Mouse (Mus musculus) naive thymus-derived CD4-positive, alpha-beta T cell, adult 2 months (primary cell): ENCODE measurements around the gene Mia2.
A peak's percentile ranks its signal among the peaks of the same experiment; 100 is the strongest.

Source experiments
- DNase-seq: peaks from one replicate; pipeline ENCODE4 v3.0.0-alpha.2; 2011; ENCODE audit warnings: low read depth

Mia2 gene

DNA sequence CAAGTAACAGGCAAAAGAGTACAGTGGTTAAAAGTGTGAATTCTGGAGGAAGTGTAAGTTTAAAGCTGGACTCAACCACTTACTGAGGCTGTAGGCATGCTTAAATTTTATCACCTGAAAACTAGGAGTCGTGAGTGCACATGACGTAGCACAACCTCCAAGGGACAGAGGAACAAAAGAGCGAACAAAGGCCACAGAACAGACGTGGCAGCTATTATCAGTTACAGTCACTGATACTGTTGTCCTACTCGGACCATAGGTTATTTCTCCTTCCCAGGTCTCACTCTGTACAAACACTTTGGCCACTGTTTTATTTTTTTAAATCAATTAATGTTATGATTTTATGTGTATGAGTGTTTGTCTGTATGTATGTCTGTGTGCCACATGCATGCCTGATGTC lies 9.2 kb downstream of the Mia2 start:
- no peak for DNase-seq

DNA sequence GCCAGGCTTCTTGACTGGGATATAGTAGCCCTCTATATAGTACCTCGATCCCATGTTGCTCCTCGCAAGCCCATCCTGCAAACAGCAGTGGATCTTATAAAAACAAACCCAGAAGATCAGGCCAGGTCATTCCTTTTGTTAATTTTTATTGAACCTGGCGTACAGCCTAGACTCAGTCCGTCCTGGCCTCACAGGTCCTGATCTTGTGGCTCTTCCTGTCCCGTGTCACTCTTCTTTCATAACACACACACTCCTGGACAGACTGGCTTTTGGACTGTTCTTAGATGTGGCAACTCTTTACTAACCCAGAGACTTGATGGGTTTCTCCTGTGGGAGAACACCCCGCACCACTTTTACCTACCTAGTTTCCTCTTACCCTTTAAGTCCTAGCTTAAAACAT lies 10.3 kb downstream of the Mia2 start:
- no peak for DNase-seq

DNA sequence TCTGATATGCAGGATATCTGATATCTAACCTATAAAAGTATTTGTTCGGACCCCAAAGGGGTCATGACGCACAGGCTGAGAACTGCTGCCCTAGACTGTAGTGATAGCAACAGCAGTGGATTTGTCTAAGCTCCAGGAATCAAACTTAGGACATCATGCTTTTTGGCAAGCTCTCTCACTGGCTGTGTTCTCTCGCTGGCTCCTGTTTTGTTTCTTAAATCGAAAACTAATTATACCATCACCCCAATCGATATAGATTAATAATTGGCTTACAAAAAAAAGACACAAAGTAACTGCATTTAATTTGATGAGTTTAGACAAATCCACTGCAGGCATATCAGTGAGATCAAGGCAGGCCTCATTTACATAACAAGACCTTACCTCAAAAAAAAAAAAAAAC lies 10.9 kb downstream of the Mia2 start:
- DNase-seq: no peak

DNA sequence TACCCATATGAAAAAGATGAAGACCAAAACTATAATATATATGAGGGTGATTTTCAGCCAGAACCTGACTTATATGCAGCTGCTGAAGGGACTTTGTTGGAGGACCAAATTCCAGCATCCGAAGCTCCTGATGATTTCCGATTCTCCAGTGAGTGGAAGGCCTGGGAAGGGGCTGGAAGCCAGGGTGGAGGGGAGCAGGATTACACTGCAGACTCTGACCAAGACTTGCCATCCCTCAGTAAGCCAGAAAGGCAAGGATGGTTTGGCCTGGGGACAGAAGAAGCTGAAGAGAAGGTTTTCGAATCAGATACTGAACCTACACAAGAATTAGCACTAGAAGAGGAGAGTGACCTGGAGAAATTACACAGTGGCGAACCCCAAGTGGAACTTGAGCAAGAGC lies 12.3 kb downstream of the Mia2 start:
- no peak for DNase-seq

DNA sequence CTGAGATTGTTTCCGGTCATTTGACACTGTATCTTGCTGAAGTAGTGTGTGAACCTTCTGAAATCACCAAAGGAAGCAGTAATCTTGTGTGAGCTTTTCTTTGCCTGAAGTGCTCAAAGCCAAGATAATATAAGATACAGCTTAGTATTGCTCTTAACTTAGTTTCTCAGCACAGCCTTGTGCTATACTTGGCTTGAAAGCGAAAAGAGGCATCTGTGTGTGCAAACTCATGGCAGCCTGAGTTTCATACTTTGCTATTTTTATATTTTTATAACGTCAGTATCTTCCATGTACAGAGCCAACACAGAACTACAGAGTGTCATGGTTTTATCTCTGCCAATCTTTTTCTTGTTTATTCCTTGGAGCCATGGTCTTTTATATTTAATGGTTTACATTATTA lies 21.6 kb downstream of the Mia2 start:
- no peak for DNase-seq

DNA sequence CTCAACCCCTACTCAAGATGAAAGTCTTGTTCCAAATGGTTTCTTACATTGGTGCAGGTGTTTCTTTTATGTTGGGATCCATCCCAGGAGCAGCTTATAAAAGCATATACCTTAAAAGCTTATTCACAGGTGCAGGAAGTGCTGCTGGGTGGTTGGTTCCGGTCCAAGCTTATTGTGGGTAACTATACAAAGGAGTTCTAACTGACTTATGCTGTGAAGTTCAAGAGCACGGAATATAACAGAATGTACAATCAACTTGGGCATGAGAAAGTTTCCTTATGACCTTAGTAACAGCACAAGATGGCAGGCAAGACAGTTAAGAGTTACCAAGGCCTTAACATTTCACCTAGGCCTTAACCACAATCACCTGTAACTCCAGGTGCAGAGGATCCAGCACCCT lies 29.8 kb downstream of the Mia2 start:
- peak; percentile 39 for DNase-seq

DNA sequence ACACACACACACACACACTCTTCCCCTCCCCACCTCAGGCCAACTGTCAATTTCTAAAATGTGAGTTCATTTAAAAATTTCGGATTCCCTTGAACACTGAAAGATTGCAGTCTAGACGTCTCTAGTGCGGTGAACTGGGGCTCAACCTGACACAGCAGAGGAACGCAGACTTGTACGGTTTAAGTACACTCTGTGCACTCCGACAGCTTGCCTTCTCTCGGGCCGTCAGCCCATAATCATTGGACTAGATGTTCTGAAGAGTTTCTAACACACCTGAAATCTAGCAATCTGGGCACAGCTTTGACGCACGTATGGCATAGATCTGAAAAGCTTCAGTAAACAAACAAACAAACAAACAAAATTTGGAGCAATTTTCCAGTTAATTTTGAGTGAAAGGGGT lies 32.9 kb downstream of the Mia2 start:
- DNase-seq: no peak

DNA sequence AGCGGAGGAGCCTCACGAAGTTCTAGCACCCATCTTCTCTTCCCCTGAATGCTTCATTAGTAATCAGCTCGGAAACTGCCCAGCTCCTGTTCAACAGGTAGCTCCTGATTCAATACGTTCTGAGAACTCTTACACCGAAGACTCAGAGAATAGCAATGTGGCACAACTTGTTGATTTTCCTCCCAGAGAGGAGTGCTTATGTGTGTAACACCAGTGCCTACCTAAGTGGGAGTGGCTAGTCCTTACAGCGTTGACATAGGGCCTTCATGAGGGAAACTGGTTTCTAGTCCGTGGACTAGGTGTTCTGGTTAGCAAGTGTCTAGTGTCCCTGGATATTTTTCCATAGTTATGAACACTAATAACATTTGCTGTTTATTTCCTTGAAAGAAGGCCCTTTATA lies 33.4 kb downstream of the Mia2 start:
- peak; percentile 49 for DNase-seq

DNA sequence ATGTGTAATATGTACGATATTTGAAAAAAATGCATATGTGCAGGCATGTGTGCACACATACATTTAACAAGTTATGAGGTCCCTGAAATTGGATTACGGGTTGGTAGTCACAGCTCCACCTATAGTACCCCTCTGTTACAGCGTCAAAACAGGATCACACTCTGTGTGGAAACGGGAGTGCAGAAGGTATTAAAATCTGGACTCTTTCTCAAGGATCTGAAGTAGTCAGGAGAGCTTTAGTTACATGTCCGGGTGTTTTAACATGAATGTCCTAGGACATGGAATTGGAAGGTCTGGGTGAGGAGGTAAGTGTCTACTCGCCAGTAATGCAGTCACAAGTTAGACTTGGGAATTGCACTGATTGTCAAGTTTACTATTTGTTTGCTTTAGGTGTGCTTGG lies 34.0 kb downstream of the Mia2 start:
- peak; percentile 53 for DNase-seq

DNA sequence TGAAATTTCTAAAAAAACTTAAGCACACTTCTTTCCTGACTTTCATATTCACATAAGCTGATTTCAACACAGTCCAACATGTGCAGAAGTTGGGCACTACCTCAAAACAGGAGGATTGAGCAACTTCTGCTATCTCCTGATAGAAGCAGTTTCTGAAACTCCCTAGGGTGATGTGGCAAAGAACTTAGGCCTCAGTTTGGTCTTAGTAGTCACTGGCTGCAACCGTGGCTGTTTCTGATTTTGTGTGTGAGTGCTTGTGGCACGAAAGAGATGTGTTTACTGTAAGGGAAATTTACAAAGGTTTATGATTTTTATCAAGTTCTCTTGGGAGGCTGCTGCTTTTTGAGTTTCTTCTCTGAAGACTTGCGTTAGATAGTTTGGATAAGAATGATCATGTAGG lies 34.6 kb downstream of the Mia2 start:
- DNase-seq: peak; percentile 61

DNA sequence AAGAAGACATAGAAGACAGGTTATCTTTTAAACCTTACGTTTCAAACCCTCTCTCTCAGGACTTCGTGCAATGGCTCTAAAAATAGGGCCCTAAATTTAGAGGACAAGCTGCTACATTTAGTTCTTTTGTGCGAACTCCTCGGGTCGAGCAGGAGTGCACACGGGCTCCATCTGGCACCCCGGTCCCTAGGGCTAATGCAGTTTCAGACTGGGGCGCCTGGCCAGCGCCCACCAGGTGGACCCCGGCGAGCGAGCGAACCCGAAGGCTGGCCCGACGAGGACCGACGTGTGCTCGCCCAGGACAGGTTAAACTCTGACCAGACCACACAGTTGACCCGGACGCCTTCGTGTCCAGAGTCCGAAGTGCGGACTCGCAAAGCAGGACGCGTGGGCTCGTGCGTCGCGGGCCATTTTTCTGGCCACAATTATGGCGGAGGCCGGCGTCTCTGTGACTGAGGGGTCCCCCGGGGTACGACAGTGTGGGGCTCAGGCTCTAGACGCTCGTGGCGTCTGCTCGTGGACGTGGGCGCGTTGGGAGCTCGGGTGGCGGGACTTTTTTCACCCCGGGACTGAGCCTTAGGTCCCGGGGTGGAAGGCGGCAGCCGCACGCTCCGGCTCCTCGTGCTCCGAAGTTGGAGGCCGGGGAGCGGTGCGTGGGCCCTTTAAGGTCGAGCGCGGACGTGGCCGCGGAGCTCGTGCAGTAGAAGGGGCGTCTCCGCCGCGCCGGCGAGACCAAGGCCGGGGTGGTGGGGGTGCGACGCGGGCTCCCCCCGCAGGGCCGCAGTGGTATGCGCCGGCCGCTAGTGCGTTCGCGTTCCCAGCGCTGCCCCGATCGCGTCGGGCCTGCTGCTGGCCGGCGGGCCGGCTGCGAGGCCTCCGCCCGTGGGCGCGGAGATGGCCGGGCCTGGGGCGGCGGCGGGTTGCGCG lies 35.3 kb downstream of the Mia2 start:
- DNase-seq: peak; percentile 95

DNA sequence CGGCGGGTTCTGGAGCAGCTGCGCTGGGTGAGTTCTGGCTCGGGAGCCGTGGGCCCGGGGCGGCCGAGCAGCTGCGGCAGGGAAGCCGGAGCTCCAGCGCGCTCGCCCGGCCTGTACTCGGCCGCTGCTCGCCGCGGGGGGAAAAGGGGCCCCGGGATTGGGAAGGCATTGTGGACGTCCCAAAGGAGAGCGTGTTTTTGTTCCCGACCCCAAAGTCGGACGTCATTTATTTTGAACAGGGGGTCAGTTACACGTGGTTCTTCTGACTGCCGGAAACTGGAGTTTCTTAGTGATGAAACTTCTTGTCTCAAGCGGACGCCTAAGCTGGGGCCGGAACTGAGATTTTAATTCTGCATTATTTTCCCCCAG lies 36.0 kb downstream of the Mia2 start:
- no peak for DNase-seq

DNA sequence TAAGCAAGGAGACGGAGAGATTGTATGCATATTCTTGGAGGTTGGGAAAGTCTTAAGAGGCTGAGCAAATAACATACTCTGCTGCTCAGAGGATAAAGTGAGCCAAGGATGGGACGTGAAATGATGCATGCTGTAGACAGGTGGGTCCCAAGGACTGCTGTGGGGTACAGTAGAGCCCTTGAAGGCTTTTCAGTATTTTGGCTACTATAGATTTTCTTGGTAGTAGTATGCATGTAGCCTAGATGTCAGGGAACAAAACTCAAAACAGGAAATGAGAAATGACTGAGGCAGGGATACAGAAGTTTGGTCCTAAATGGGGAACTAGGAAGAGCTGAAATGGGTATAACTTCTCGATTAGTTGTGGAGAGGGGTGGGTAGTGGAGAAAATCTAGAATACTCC lies 36.9 kb downstream of the Mia2 start:
- DNase-seq: peak; percentile 29

DNA sequence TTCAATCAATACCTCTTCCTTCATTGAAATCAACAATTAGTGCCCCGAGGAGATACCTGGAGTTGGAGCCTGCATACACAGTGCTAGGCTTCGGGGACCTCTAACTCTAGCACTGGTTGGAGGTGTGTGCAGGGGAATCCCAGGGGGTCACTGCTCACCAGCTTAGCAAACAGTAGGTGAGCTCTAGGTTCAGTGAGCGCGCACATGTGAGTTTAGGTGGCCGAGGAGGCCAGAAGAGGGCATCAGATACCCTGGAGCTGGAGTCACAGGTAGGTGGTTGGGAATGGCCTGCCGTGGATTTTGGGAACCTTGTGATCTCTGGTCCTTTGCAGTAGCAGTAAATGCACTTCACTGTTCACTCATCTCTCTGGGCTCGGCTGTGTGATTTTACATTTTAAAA lies 37.3 kb downstream of the Mia2 start:
- peak; percentile 26 for DNase-seq

DNA sequence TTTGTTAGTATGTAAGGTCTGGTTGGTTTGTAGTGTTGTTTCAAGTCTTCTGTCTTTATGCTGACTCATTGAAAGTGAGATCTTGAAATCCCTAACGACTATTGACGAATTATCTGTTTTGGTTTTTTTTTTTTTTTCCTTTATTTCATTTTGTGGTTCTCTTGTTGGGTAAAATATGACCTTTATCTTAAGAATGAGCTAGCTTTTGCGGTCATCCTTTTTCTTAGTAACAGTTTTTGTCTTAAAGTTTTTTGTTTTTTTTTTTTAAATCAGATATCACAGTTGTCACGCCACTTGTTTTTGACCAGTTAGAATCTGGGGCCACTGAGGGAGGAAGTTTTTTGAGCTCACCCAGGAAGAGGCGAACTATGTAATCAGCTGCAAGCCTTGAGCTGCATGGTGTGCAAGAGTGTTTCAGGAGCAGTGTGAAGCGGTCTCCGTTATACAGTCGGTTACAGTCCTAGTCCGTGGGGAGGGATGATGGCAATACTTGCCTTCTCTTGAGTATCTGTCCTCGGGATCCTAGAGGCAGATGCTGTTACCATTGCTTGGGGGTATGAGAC lies 37.9 kb downstream of the Mia2 start:
- peak; percentile 44 for DNase-seq

DNA sequence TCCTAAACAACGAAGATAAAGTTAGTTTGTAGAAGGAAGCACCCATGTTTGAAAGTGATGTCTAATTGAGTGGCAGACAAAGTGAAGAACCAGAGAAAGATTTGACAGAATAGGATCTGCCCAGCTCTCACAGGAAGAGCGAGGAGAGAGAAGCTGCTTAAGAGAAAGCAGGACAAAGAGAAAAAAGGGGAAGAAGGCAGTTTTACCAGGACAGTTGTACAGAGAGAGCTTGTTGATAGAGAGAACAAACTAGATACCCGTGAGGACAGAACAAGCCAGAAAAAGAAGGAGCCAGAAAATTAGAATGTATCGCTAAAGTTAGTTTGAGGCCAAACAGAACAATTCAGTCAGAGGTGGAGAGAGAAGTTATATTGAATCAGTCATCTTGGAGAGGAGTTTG lies 39.5 kb downstream of the Mia2 start:
- DNase-seq: no peak

DNA sequence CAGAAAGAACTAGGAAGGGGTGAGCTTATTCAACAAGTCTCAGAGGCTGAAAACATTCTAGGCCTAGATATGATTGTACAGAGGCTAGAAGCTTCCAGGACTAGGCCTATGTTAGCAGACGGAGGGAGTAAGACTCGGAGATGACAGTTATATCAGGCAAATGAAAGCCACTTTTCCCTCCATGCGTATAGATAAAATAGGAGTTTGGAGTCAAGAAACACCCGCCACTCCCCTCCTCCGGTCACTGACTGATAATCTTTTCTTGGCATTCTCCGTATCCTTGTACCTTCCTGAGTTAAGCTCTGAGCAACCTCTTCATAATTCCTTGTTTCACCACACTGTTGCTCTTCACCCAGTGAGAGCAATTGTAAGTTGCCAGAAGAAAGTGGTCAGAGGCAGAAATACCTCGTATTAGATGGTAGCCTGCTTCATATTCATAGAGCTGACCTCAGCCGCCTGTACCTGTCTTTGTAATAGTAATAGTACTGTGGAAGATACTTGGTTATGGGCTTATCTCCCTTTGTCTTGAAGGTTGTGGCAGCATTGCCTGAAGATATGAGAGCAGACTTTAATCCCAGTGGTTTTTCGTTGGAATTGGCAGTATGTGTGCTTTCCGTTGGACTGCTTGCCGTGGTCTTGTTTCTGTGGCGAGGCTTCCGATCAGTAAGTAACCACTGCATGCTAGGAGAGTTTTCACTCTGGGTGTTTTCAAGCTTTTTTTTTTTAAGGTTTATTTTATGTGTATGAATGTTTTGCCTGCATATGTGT lies 40.1 kb downstream of the Mia2 start:
- DNase-seq: no peak

DNA sequence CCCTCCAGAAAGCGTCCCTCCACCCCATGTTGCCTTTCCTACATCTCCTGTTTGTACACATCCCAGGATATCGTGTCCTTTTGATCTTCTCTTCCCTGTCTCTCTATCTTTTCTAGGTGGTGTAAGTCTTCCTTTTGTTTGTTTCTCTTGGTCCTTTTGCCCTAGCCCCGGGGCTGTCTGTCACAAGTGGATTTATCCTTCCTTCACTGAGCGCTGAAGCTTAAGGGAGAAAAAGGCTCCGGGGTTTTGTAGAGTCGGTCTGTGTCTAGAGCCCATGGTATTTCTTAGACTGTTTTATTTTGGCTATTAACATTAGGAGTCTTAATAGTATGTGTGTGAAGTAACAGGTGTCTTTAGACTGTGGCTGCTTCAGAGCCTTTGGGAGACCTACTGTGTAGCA lies 41.4 kb downstream of the Mia2 start:
- DNase-seq: no peak

DNA sequence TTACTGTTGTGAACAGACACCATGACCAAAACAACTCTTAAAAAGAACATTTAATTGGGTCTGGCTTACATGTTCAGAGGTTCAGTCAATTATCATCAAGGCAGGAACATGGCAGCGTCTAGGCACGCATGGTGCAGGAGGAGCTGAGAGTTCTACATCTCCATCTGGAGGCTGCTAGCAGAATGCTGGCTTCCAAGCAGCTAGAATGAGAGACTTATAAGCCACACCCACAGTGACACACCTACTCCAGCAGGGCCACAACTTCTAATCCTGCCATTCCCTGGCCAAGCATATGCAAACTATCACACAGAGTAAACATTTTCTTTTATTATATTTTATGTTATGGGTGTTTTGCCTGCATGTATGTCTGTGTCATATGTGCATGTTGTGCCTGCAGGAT lies 43.8 kb downstream of the Mia2 start:
- DNase-seq: peak; percentile 24

DNA sequence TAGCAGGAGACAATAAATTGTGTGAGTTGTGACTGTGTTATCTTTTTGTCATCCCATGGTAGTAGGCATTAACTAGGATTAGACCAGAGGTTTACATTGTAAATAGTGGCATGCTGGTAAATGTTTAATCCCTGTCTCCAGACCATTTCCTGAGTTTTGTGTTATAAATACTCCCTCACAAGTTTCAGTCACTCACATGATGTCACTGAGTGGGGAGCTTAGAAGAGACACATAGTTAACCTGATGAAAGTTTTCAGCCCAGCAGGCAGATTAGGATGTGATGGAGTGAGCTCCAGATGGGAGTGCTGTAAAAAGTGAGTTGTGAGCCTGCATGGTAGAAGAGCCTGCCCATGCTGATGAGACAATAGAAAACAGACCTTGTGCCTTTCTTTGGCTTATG lies 49.5 kb downstream of the Mia2 start:
- no peak for DNase-seq

DNA sequence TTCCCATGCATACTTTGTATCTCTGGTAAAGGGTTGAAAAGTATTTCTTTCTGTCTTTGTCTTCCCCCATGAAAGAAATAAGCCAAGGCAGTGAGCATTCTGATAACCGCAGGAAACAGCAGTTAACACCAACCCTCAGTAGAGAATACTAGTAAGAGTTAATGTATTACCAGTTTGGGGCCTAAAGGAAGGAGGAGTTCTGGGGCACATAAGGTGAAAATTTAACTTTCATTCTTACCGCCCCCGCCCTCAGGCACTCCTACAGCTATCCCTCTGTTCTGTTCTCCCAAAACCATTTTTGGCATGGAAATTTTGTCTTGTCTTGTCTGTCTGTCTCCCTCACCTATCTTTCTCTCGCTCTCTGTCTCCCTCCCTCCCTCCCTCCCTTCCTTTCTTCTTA lies 54.1 kb downstream of the Mia2 start:
- no peak for DNase-seq

DNA sequence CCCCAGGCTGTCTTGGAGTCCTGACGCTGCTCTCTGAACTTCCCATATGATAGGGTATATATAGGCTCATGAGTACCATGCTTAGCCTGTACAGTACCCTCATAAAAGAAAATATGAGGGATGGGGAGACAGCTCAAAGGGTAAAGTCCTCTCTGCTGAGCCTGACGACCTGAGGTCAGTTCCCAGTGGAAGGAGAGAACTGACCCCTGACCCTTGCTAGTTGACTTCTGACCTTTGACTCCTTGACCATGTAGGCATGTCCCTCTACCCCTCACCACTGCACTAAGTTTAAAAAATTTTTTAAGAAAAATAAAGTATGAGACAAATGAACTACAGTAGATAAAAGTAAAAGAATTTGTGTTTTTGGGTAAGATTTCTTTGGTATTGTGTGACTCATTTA lies 65.5 kb downstream of the Mia2 start:
- DNase-seq: no peak

DNA sequence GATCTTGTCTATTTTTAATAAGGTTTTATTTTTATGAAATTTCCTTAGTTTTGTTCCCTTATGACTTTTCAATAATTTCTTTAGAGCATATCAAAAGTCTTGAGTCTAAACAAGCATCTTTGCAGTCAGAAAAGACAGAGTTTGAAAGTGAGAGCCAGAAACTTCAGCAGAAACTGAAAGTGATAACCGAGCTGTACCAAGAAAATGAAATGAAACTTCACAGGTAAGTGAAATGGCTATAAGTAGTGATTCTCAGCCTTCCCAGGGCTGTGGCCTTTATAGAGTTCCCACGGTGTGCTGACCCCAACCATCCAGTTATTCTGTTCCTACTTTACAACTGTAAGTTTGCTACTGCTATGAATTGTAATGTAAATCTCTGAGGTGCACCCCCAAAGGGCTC lies 67.2 kb downstream of the Mia2 start:
- no peak for DNase-seq
